Mouse (Mus musculus): ENCODE data around the gene Uap1l1.
"Not testable (repeated sequence)": the region's sequence is repeated elsewhere in the genome, so short reads cannot be mapped to it uniquely, and the experiment has no call there.

Uap1l1 gene

DNA sequence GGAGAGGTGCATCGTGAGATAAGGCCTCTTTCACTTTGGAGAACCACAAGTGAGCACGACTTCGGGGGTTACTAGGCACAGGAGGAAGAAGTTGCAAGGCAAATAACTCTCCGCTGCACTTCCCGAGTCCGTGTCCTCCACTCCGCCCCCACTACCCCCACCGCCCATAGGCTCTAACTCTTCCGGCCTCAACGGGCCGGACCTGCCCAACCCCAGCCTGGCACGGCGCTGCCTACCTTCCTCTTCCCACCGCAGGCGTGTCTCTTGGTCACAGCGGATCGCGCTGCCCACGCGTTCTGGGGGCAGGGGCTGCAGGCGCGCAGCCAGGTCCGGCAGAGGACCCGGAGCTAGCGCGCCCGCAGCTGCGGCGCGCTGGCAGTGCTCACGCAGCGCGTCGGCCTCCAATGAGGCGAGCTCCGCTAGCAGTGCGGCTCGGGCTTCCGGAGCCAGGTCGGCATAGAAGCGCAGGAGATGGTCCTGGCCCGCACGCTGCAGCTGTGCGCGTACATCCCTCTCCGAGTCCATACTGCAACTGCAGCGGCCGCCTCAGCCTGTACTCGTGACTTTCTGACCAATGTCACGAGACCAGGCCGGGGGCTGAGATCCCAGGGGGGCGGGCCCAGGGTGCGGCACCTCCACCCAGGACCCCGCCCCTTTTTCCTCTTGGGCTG, at the start of gene Uap1l1:
TSS of gene Uap1l1 (minus strand) at position 592 of the 671 bp plus-strand sequence.
- no peak for DNase-seq (ENCODE audit: extremely low read depth, low read depth)

DNA sequence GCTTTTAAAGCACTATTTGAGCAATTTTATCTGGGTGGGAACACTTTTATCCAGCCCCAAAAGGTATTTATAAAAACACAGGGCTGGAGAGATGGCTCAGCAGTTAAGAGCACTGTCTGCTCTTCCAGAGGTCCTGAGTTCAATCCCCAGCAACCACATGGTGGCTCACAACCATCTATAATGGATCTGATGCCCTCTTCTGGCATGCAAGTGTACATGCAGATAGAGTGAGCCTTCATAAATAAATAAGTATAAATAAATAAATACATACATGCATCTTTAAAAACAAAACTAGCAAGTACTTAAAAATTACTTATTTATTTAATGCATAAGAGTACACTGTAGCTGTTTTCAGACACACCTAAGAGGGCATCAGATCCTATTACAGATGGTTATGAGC, 48.0 kb upstream of the Uap1l1 start:
- DNase-seq (ENCODE audit: extremely low read depth, low read depth) = not testable (repeated sequence)

DNA sequence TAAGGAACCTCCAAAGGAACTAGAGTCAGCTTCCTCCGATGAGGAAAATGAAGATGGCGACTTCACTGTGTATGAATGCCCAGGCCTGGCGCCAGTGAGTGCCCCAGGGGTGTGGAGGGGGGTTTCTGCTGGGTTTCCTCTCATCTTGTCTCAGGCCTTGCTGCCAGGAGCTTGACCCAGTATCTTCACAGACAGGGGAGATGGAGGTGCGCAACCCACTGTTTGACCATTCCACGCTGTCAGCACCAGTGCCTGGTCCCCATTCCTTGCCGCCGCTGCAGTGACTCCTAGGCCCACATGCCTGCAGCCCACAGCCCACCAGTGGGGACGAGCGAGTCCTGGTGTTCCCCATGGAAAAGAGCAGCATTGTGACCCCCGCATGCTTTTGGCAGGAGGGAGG, 43.4 kb upstream of the Uap1l1 start:
- no peak for DNase-seq (ENCODE audit: extremely low read depth, low read depth)

DNA sequence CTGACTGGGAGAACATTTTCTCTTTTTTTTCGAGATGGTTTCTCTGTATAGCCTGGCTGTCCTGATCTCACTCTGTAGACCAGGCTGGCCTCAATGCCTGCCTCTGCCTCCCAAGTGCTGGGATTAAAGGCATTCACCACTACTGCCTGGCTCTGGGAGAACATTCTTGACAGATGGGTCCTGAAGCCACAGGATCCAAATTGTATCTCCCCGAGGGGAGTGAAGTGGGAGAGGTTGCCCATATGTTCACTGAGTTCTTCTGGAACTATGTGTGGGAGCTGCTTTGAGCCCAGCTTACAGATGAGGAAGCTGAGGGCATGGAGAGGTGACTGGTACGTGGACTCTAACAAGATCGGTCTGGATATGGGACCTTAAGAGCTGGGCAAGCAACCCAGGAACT, 38.5 kb upstream of the Uap1l1 start:
- no peak for DNase-seq (ENCODE audit: extremely low read depth, low read depth)

DNA sequence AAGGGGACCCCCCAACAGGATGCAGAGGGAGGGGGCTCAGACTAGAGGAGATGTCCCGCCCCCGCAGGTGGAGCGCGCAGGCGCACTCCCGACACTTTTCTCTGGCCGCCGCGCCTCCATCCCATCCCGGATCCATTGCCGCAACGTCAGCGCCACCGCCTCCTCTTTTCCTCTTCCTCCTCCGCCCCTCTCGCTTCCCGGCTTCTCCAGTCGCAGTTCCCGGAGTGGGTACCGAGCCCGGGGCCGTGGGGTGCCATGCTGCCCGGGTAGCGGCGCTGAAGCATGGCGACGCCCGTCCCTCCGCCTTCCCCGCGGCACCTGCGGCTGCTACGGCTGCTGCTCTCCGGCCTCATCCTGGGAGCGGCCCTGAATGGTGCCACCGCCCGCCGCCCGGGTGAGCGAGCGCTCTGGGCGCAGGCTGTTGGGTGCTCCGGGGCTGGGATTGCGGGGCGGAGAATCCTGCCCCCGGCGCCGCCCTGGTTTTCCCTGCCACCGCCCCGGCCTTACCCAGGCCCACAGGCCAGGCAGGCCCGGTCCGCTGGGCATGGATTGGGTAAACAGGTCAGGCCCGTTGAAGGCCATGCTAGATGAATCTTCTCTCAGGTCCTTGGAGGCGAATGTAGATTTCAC, 37.6 kb upstream of the Uap1l1 start:
- no peak for DNase-seq (ENCODE audit: extremely low read depth, low read depth)

DNA sequence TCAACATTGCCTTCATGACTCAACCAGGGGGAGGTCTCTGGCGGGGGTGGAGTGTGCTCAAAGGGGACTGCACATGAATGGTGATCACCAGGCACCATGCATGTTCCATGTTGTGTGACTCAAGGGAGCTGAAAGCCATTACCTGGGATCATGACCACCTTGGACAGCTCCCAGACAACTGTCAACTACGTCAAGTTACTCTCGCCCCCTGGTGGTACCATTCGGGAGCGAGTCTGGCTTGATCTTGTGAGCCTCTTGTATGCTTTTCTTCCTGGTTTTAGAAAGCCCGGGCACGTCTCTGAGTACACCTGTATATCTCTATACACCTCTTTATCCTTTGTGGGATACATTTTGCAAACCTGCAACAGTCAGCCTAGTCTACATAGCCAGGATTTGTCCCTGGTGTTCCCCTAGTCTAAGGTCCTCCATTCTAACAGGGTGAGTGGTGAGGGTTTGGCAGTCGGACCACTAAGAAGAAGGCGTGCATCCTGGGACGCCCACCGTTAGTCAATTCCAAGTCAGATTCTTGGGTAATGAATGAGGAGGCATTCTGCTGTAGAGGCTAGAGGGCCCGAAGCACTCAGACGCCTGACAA, 37.0 kb upstream of the Uap1l1 start:
- DNase-seq (ENCODE audit: extremely low read depth, low read depth) = peak; percentile 57

DNA sequence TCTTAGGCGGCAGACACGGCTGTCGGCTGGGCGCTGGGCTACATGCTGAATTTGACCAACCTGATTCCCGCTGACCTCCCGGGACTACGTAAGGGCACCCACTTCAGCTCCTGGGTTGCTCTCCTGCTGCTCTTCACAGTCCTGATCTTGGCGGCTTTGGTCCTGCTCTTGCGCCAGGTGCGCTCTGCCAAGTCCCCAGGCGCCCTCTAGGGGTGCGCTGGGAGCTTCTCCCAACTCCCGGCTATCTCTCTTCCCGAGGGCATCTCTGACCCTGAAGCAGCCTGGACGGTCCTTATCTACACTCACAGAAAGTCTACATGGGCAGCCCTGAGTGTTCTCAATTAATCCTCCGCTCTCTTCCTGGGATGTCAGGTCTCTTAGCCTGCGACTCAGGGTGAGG, 35.3 kb upstream of the Uap1l1 start:
- DNase-seq (ENCODE audit: extremely low read depth, low read depth) = no peak

DNA sequence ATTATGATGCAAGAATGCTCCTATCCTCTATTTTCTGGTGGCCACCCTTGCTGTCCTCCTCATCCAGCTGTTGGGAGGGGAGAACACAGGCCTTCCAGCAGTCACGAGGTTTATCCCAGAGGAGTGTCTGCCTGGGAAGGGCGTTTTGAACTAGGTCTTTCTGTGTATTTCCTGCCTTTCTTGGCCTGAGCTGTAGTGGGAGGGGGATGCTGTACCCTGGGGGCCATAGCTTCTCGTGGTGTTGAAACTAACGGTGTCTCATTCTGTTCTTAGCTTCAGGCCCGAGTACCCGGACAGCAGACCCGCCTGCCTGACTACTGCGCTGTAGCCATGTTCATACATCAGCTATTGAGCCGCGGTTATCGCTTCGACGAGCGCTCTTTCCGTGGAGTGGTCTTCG, 34.8 kb upstream of the Uap1l1 start:
- no peak for DNase-seq (ENCODE audit: extremely low read depth, low read depth)

DNA sequence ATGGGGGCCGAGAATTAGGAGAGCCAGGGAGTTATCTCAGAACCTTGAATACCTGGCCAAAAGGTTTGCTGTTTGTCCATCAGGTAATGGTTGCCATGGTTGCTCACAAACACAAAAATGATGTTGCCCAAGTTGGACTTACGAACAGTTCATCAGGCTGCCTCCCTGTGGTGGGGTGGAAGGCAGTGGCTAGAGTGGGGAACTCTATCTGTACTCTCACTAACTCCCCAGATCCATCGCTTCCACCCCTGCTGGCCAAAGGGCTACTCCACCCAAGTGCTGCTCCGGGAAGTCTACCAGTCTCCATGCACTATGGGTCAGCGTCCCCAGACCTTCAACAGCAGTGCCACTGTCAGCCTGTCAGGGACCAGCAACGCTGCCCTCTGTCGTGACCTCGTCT, 33.6 kb upstream of the Uap1l1 start, which contains the start of gene Npdc1:
TSS of gene Npdc1 (plus strand) at position 301 of the 400 bp plus-strand sequence.
- no peak for DNase-seq (ENCODE audit: extremely low read depth, low read depth)

DNA sequence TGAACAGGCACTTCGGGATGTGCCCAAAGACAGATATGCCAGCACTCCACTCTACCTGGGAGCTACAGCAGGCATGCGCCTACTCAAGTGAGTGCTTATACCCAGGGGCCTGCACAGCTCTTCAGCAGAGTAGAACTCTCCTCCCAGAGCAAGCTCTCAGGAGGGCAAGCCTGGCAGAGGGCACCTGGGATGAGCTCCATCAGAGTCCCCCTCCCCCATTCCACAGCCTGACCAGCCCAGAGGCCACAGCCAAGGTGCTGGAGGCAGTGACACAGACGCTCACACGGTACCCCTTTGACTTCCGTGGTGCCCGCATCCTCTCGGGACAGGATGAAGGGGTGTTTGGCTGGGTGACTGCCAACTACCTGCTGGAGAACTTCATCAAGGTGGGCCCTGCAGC, 32.6 kb upstream of the Uap1l1 start:
- DNase-seq (ENCODE audit: extremely low read depth, low read depth) = no peak

DNA sequence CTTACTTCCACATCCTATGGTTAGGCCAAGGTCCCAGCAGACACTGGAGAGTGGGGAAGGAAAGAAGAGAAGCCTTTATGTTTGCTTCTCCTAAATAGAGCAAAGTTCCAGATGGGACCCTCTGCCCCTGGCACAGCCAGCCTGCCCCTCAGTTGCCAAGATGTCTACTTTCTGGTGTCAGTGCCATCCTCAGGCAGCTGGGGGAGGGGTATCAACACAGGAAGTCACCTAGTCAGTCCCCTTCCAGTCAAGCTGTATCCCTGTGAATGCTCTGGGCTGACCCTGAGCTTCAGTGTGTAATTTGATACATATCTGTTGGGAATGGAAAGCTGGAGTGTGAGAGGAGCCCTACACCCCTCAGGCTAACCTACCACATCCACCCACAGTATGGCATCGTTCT, 31.5 kb upstream of the Uap1l1 start:
- no peak for DNase-seq (ENCODE audit: extremely low read depth, low read depth)

DNA sequence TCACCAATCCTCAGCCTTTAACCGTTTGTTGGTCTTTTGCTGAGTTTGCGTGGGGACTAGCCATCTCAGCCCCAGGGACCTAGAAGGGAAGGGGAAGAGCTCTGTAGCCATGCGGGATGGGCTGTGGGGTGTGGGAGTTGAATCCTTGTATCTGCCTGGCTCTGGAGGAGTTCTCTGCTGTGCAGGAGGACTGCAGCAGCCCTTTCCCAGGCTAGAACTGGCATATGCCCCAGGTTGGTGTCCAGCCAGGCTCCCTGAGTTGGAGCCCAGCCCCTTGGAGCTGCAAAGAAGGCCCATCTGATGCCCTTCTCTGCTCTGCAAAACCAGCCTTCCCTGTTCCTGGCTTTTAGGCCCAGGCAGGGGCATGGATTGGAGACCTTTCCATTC, 31.1 kb upstream of the Uap1l1 start:
- no peak for DNase-seq (ENCODE audit: extremely low read depth, low read depth)

DNA sequence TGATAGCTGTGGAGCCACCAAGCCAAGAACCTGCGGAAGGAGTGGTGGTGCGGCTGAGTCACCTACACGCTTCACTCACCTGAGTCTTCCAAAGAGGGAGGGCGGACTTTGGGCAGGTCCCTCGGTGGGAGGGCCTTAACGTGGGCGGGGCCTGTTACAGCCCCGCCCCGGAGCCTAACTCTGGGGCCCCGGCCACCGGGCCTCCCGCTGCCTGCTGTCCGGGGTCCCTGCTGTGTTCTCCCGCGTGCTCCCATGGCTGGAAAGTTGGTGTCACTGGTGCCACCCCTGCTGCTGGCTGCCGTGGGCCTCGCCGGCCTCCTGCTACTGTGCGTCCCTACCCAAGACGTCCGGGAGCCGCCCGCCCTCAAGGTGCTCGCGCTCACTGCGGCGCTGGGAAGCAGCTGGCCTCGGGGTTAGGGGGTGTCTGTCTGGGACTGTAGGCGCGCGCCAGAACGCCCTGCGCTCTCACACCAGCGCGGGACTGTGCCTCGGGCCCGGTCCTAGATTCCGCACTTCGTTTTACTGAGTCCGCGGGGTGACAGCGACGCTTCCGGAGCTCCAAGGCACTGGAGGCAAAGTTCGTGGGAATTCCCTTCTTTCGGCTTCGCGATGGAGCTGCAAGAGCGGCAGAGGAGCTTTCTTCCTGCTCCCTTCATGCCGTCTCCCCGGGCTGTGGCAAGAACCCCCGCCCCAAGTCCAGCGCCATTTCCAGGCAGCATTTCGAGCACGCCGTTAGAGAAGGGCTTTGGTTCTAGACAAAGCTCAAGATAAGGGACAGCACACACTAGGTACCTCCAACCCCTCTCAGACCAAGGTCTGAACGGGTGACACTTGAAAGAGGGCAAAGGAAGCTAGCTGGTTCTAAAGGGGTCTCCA, 30.5 kb upstream of the Uap1l1 start, which contains the start of gene Entpd2:
TSS of gene Entpd2 (plus strand) at position 154 of the 876 bp plus-strand sequence.
- DNase-seq (ENCODE audit: extremely low read depth, low read depth) = no peak

DNA sequence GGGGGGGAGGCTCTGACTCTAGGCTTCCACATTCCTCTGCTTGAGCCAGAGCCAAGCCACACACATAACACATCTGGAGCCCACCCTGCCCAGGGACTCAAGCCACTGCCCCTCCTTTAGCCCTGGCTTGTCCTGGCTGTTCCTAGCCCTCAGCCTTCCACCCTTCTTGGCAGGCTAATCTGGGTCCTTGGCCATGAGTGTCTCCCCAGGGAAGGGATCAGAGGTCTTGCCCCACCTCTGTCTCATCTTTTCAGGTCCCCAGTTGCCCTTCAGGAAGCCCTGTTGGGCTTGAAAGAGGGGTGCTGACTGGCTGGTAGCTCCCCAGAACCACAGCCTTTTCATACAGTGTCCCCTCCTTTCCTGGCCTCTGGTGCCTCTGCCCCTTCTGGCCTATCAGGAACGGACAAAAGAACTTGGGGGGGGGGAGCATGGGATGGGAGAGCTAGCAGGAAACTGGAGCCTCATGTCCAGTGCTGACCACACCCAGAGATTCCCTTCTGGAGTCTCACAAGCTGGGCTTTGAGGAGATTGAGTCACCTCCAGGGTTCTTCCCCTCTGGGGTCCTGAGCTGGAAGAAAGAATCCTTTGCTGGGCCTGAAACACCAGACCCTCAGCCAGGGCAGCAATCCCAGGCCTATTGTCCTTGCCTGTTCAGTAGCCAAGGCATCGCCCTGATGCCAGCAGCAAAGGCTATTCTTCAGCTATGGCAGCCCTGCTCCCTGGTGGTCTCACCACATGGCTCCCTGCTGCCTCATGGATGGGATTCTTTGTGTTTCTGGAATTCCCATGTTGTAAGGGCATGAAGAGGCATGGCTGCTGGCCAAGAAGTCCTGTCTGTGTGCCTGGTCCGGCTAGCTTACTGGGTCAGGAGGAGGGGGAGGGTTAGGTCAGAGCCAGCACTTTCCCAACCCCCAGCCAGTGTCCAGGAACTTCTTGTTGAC, 29.1 kb upstream of the Uap1l1 start:
- no peak for DNase-seq (ENCODE audit: extremely low read depth, low read depth)

DNA sequence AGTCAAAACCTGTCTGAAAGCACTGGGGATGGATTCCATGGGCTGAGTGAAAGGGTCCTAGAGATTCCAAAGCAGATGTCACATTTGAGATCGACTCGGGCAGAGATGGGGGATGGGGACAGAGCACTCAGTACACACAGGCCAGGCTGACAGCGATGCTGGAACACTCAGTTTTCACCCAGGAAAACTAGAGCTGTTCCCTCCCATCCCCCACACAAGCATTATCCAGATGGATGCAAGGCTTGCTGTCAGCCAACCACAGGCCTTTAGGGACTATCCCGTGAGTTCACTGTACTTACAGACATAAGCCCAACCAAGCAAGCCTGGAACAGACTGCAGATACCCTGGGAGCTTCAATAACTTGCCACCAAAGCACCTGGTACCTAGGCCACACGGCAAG, 25.8 kb upstream of the Uap1l1 start:
- no peak for DNase-seq (ENCODE audit: extremely low read depth, low read depth)

DNA sequence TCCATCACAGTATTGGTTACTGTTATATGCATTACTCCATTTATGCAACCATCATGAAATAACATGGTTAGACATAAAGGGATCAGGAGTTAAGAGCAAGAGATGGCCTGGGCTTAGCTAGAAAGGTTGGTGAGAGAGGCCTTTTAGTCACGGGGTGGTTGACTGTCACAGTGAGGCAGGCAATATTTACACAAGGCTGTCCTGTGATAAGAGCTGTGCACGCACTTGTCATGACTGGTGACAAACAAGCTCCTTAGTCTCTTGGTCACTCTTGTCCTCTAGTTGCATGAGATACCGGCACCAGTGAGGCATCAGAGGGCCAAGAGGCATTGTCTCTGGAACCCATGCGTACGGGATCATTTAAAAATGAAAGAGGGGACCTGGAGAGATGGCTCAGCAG, 19.0 kb upstream of the Uap1l1 start:
- DNase-seq (ENCODE audit: extremely low read depth, low read depth) = no peak

DNA sequence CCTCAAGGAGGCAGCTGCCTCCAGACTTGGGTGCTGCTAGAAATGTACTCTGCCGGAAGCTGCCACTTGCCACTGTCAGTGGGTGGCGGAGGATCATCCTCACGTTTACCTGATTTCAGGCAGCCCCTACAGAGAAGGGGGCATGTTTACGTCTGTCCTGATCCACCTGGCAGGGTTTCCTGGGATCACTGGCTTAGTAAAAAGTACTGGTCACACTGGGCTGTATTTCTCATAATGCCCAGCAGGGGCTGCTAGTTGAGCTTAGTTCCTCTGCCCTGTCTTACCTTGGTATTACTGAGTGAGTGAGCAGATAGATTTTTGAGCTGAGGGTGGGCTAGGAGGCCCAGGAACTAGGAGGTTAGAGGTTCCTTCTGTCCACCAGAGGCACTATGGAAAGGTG, 11.1 kb upstream of the Uap1l1 start:
- no peak for DNase-seq (ENCODE audit: extremely low read depth, low read depth)

DNA sequence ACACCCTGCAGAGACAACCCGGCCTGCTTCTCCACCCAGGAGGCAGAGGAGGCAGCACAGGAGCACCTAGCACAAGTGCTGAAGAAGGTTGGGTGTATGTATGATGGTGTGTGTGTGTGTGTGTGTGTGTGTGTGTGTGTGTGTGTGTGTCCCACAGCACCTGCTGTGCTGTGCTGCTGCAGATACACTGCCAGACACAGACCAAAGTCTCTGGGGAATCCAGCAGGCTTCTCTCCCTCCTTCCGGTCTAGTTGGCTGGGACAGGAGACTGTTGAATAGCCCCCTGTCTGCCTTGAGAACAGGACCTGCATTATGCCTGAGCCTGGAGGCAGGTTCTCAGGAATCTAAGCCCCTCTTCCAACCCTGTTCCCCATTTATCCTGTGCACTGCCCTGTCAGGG, 7.9 kb upstream of the Uap1l1 start:
- no peak for DNase-seq (ENCODE audit: extremely low read depth, low read depth)

DNA sequence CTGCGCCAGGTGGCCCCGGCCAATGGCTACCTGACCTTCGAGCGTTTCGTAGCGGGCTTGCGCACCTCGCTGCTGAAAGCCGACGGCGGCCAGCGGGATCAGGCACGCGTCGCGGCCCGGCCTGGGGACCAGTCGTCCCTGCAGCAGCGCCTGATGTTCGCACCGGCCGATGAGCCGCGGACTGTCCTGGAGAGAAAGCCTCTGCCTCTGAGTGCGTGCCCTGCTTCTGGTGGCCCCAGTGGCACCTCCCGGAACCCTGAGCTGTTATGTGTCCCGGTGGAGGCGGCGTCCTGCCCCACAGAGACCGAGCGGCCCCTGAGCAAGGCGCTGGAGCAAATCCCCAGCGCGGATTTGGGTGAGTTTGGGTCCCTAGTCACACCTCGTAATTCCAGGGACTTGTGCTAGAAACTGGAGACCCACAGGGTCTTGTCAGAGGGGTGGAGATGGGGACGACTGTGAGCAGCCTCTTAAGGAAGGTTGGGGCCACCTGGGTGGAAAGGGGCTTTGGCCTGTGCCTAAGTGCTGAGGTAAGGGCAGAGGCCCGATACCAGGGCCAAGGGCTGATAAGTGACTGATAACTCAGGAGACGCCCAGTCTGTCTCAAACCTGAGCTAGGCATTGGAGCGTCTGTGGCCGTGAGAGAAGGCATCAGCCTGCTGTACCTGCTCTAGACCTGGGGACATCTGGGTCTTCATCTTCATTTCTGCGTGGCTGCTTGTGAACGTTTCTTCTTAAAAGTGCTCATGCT, 7.3 kb upstream of the Uap1l1 start:
- DNase-seq (ENCODE audit: extremely low read depth, low read depth) = no peak

All from MEL-GATA-1-ER (cell line).